Mouse (Mus musculus) lung, adult 2 months (tissue): Measurements from ENCODE around the gene Arhgdib.

Source experiments
- CTCF ChIP-seq: fragments of 200-500 bp; IDR thresholded peaks from 2 replicates; pipeline ENCODE4 v1.5.1; 2011; ENCODE audit warnings: mild to moderate bottlenecking, low read length, control low read depth; ENCODE audit not compliant: insufficient read depth
- POLR2A ChIP-seq: fragments of 200-500 bp; IDR thresholded peaks from 2 replicates; pipeline ENCODE4 v1.6.1; 2011; ENCODE audit warnings: low read depth, mild to moderate bottlenecking, control low read depth, low read length, borderline replicate concordance; ENCODE audit errors: extremely low read depth

GRCm38 (mm10) chr6:136936361-136936760 is 5.3 kb downstream of the Arhgdib start:
- TF ChIP-seq CTCF (no peak), POLR2A (no peak)
